Mouse (Mus musculus): ENCODE results near the gene Hpcal4. TPM values are rescaled to one million over a fixed set of nuclear protein-coding genes. Genes with fewer than 3 reads are reported as not detected.
"Not testable (repeated sequence)": the region's sequence is repeated elsewhere in the genome, so short reads cannot be mapped to it uniquely, and the experiment has no call there.

Gene Hpcal4
- polyA plus RNA-seq, 1 experiment from 2014 or later, result 1.0 TPM

DNA sequence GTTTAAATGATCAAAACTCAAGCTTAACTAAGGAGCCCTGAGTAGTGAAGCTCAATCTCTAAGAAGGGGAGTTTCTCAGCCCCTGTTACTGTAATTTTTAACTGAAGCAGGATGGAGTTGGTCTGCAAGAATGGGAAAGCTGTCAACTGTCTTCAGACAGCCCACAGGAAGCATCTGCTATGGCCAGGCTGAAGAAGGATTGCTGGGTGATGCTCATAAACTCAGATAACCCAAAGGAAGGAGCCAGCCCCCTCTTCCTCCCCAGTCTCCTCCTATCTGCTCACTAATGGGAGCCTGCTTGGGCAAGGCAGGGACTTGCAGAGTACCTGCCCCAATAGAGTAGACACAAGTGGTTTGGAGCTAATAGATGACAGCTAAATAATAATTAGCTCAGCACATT, 27.2 kb upstream of the Hpcal4 start:
- Histone ChIP-seq H3K4me3 (ENCODE audit: low read length) (no peak overlapping the region), H3K27me3 (ENCODE audit: control insufficient read depth, insufficient read depth, low read length) (no peaks in the 10 kb centered on the region; the same call in 1 of the 2 replicates), H3K9me3 (ENCODE audit: control insufficient read depth, low read length) (0 out of 2 replicates have a peak, but pooled peaks cover 2% of the 10 kb centered on the region), H3K27ac (ENCODE audit: low read depth, low read length) (no peak overlapping the region), H3K36me3 (ENCODE audit: control insufficient read depth, insufficient read depth, low read length) (no peaks in the 10 kb centered on the region), H3K4me1 (ENCODE audit: control insufficient read depth, insufficient read depth, low read length) (no peaks in the 10 kb centered on the region), H3K4me2 (replicated peaks; ENCODE audit: low read depth, low read length) (no peak overlapping the region), H3K9ac (ENCODE audit: low read depth, low read length) (no peak overlapping the region)
- no peak for ATAC-seq (ENCODE audit: low FRiP score, low TSS enrichment)

DNA sequence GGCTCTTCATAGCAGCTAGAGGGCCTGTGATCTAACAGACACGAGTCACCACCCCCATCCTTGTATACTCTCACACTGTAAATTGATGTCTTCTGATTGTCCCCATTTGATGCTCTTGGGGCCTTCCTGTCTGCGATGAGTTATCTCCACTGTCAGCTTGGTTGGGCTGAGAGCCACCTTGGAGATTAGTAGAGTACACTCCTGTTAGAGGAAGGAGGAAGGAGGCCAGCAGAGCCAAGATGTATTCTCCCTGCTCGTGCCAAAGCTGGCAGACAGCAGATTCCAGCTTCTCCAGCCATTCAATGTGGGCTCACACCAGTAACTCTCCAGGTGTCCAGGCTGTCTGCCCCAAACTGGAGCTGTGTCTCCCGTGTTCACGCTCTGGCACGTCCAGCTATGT, 22.5 kb upstream of the Hpcal4 start:
- WGBS, result 80% methylated on average over 6 of the region's 6 CpGs
- no peak overlapping the region for H3K27ac ChIP-seq (ENCODE audit: low read depth, low read length)
- H3K4me3 ChIP-seq (ENCODE audit: low read length), result no peak overlapping the region
- H3K36me3 ChIP-seq (ENCODE audit: control insufficient read depth, insufficient read depth, low read length), result no peaks in the 10 kb centered on the region
- ATAC-seq (ENCODE audit: low FRiP score, low TSS enrichment), result no peak
- H3K4me1 ChIP-seq (ENCODE audit: control insufficient read depth, insufficient read depth, low read length), result no peaks in the 10 kb centered on the region
- no peak overlapping the region for H3K9ac ChIP-seq (ENCODE audit: low read depth, low read length)
- H3K9me3 ChIP-seq (ENCODE audit: control insufficient read depth, low read length), result 0 out of 2 replicates have a peak, but pooled peaks cover 2% of the 10 kb centered on the region
- no peak overlapping the region for H3K4me2 ChIP-seq (replicated peaks; ENCODE audit: low read depth, low read length)
- no peaks in the 10 kb centered on the region for H3K27me3 ChIP-seq (ENCODE audit: control insufficient read depth, insufficient read depth, low read length)

DNA sequence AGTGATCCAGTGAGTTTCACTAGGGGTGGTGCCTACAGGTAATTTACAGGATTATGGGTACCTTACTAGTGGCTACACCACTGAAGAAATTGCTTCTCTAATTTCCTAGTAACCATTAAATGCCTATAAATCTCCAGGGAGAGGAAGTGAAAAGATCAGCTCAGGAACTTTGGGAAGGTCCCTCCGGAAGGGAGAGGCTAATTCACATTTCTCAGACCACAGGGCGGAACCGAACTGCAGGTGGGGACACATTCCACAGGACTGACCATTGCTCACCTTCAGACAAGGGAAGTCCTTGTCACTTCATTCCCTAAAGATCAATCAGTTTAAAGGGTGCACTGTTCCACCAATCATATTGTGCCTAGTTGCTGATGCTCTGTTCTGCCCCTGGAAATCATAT, 21.8 kb upstream of the Hpcal4 start:
- not testable (repeated sequence) for H3K27ac ChIP-seq (ENCODE audit: low read depth, low read length); ATAC-seq (ENCODE audit: low FRiP score, low TSS enrichment); H3K4me1 ChIP-seq (ENCODE audit: control insufficient read depth, insufficient read depth, low read length); H3K27me3 ChIP-seq (ENCODE audit: control insufficient read depth, insufficient read depth, low read length); H3K4me2 ChIP-seq (replicated peaks; ENCODE audit: low read depth, low read length); H3K4me3 ChIP-seq (ENCODE audit: low read length); H3K9me3 ChIP-seq (ENCODE audit: control insufficient read depth, low read length); H3K36me3 ChIP-seq (ENCODE audit: control insufficient read depth, insufficient read depth, low read length); H3K9ac ChIP-seq (ENCODE audit: low read depth, low read length)
- WGBS, result 45% methylated on average over 3 of the region's 3 CpGs

DNA sequence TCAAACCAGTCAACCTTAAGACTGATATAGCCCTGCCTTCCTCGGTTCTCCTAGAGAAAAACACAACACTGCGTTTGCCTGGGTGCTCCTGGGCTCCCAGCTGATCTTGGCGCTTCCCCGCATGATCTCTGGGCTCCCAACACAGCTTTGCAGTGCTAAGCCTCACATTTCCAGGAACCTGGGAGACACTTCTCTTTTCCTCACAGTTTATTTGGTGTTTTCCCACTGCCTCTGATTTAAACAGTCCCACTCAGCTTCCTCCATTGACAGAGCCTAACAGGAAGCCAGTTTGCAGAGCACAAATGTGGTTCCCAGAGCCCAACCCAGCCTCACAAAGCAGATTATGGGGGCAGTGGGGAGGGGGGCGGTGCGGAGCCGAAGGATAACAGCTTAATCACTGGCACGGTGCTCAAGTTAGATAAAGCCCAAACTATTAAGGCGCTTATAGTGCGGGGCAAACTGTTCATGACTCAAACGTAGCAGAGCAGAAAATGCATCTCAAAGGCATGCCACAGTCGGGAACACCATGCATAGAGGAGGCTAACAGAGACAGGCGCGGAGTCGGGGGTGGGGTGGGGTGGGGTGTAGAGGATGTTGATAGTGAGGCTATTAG, 20.6 kb upstream of the Hpcal4 start:
- H3K4me3 ChIP-seq (ENCODE audit: low read length), result no peak overlapping the region
- no peak overlapping the region for H3K27ac ChIP-seq (ENCODE audit: low read depth, low read length)
- 0 out of 2 replicates have a peak, but pooled peaks cover 2% of the 10 kb centered on the region for H3K9me3 ChIP-seq (ENCODE audit: control insufficient read depth, low read length)
- no peaks in the 10 kb centered on the region for H3K27me3 ChIP-seq (ENCODE audit: control insufficient read depth, insufficient read depth, low read length)
- H3K36me3 ChIP-seq (ENCODE audit: control insufficient read depth, insufficient read depth, low read length), result no peaks in the 10 kb centered on the region
- no peaks in the 10 kb centered on the region for H3K4me1 ChIP-seq (ENCODE audit: control insufficient read depth, insufficient read depth, low read length)
- no peak overlapping the region for H3K9ac ChIP-seq (ENCODE audit: low read depth, low read length)
- ATAC-seq (ENCODE audit: low FRiP score, low TSS enrichment), result no peak
- WGBS, result 10% methylated on average over 15 of the region's 15 CpGs
- H3K4me2 ChIP-seq (replicated peaks; ENCODE audit: low read depth, low read length), result 0 out of 2 replicates have a peak overlapping the region, but pooled peaks have one; percentile 1

DNA sequence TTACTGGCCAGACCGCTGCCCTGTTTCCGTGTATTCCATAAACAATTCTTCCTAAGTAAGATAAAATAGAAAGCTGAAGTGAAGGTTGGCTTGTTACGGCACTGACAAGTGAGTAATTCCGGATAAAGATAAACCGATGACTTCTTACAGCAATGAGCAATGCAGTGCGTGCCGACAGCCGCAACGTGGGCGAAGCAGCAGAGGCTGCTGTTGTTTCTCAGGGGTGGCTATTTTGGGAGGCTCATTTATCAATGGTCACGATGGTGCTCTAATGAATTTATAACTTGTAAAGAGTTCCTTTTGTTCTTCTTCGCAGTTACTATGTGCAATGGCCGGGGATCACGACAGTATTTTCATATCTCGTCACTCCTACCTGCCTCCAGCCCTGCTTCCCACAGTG, 18.9 kb upstream of the Hpcal4 start:
- H3K4me3 ChIP-seq (ENCODE audit: low read length), result no peak overlapping the region
- 0 out of 2 replicates have a peak, but pooled peaks cover 2% of the 10 kb centered on the region for H3K9me3 ChIP-seq (ENCODE audit: control insufficient read depth, low read length)
- no peaks in the 10 kb centered on the region for H3K27me3 ChIP-seq (ENCODE audit: control insufficient read depth, insufficient read depth, low read length)
- H3K9ac ChIP-seq (ENCODE audit: low read depth, low read length), result no peak overlapping the region
- H3K27ac ChIP-seq (ENCODE audit: low read depth, low read length), result no peak overlapping the region
- ATAC-seq (ENCODE audit: low FRiP score, low TSS enrichment), result no peak
- H3K4me2 ChIP-seq (replicated peaks; ENCODE audit: low read depth, low read length), result no peak overlapping the region
- H3K36me3 ChIP-seq (ENCODE audit: control insufficient read depth, insufficient read depth, low read length), result no peaks in the 10 kb centered on the region
- no peaks in the 10 kb centered on the region for H3K4me1 ChIP-seq (ENCODE audit: control insufficient read depth, insufficient read depth, low read length)
- 60% methylated on average over 15 of the region's 15 CpGs for WGBS

DNA sequence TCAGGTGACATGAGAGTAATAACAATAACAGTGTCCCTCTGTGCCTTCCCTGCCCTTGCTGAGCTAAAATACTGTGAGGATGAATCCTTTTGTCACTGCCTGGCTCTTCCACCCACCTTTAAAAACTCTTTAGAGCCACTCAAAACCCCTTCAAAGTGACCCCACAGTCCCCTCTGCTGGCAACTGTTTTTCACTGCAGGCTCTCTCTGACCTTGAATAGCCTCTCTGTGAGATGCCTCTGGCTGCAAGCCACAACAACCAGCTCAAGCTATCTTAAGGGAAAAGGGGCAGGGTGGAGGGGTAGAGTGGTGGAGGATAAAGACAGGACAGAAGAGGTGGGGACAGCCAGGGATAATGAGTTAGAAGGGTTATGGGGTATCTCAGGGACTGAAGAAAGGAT, 11.2 kb upstream of the Hpcal4 start:
- no peak overlapping the region for H3K4me3 ChIP-seq (ENCODE audit: low read length)
- no peaks in the 10 kb centered on the region for H3K36me3 ChIP-seq (ENCODE audit: control insufficient read depth, insufficient read depth, low read length)
- no peak overlapping the region for H3K27ac ChIP-seq (ENCODE audit: low read depth, low read length)
- H3K27me3 ChIP-seq (ENCODE audit: control insufficient read depth, insufficient read depth, low read length), result no peaks in the 10 kb centered on the region
- H3K9me3 ChIP-seq (ENCODE audit: control insufficient read depth, low read length), result no peaks in the 10 kb centered on the region
- no peak overlapping the region for H3K4me2 ChIP-seq (replicated peaks; ENCODE audit: low read depth, low read length)
- no peak for ATAC-seq (ENCODE audit: low FRiP score, low TSS enrichment)
- no peak overlapping the region for H3K9ac ChIP-seq (ENCODE audit: low read depth, low read length)
- H3K4me1 ChIP-seq (ENCODE audit: control insufficient read depth, insufficient read depth, low read length), result no peaks in the 10 kb centered on the region

DNA sequence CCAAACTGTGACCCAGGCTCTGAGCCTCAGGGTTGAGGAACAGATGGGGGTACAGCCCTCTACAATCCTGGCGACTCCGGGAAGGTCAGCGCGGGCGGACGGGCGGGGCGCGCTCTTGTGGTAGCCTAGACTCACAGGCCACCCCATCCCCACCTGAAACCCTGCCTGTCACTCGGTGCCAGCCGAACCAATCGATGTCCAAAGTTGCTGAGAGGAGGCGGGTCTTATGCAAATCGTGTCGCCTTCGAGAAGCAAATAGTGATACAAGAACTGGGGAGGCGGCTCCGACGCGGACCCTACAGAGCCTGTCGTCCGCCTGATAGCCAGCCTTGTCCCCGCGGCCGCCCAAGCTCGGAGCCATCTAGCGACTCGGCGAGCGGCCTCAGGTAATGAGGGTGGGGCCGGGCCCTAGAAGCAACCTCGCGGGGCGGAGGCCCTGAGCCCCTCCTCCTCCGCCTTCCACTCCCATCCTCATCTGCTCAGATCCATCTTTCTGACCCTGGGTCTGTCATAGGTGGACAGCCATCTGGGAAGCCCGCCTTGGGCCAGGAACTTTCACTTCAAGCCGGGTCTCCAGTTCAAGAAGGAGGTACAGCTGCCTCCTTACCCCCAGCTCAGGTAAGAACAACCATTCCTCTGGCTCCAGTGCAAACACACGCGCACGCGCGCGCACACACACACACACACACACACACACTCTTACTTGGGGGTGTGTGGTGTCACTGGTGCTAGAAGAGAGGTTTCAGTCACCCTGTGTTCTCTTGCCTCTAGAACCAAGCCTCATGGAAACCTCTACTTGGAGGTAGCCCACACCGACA, 421 bp downstream of the Hpcal4 start:
- H3K36me3 ChIP-seq (ENCODE audit: control insufficient read depth, insufficient read depth, low read length), result no peaks in the 10 kb centered on the region
- ATAC-seq (ENCODE audit: low FRiP score, low TSS enrichment), result peak; percentile 90
- H3K9ac ChIP-seq (ENCODE audit: low read depth, low read length), result peak overlapping the region; percentile 44
- 9% methylated on average over 44 of the region's 44 CpGs for WGBS
- peaks cover 7% of the 10 kb centered on the region; the same call in 1 of the 2 replicates for H3K4me1 ChIP-seq (ENCODE audit: control insufficient read depth, insufficient read depth, low read length)
- H3K4me2 ChIP-seq (replicated peaks; ENCODE audit: low read depth, low read length), result peak overlapping the region; percentile 72
- H3K4me3 ChIP-seq (ENCODE audit: low read length), result peak overlapping the region; percentile 45
- H3K9me3 ChIP-seq (ENCODE audit: control insufficient read depth, low read length), result no peaks in the 10 kb centered on the region
- no peak overlapping the region for H3K27ac ChIP-seq (ENCODE audit: low read depth, low read length)
- H3K27me3 ChIP-seq (ENCODE audit: control insufficient read depth, insufficient read depth, low read length), result peaks cover 43% of the 10 kb centered on the region

DNA sequence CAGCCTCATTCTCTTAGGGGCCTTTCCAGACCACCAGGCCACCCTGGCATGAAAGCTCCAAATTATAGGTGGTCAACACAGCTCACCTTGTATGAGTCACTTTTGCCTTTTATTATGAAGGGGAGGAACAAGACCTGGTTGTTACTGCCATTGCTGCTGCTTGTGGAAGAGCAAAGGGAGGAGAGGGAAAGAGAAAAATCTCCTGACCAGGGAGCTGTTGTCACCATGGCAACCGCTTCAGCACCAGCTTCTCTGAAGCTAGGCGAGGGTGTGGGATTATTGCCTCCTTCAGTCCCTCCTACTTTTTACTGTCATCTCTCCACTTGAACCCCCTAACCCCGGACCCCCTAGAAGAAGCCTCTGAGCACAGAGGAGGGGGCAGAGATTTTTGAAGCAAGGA, 1.8 kb downstream of the Hpcal4 start:
- peaks cover 43% of the 10 kb centered on the region for H3K27me3 ChIP-seq (ENCODE audit: control insufficient read depth, insufficient read depth, low read length)

DNA sequence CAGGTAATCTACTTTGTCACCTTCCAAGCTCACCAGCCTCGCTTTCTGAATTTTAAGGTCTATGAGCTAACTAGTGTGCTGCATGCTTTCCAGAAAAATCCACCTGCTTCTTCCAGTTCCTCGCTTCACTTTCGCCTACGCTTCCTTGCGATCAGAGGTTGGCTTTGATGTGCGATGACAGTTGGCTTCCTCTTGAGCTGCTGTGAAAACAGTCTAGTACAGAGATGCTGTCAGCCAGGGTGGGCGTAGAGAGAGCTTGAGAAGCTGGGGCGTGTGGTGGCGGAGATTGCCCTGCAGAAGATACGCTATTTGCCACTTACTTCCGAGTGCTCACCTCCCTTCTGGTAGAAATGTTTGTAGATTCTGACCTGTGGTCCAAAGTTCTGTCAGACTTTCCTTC, 9.3 kb downstream of the Hpcal4 start:
- 80% methylated on average over 11 of the region's 11 CpGs for WGBS
- no peak for ATAC-seq (ENCODE audit: low FRiP score, low TSS enrichment)
- no peaks in the 10 kb centered on the region for H3K36me3 ChIP-seq (ENCODE audit: control insufficient read depth, insufficient read depth, low read length)
- H3K27ac ChIP-seq (ENCODE audit: low read depth, low read length), result no peak overlapping the region
- H3K4me3 ChIP-seq (ENCODE audit: low read length), result no peak overlapping the region
- no peaks in the 10 kb centered on the region for H3K4me1 ChIP-seq (ENCODE audit: control insufficient read depth, insufficient read depth, low read length)
- no peaks in the 10 kb centered on the region for H3K27me3 ChIP-seq (ENCODE audit: control insufficient read depth, insufficient read depth, low read length)
- no peak overlapping the region for H3K4me2 ChIP-seq (replicated peaks; ENCODE audit: low read depth, low read length)
- H3K9ac ChIP-seq (ENCODE audit: low read depth, low read length), result no peak overlapping the region
- H3K9me3 ChIP-seq (ENCODE audit: control insufficient read depth, low read length), result no peaks in the 10 kb centered on the region

More for the DNA sequence above, 1.8 kb downstream of the Hpcal4 start:
- 34% methylated on average over 3 of the region's 3 CpGs for WGBS
- Histone ChIP-seq H3K4me3 (ENCODE audit: low read length) (no peak overlapping the region), H3K9ac (ENCODE audit: low read depth, low read length) (no peak overlapping the region), H3K36me3 (ENCODE audit: control insufficient read depth, insufficient read depth, low read length) (no peaks in the 10 kb centered on the region), H3K4me1 (ENCODE audit: control insufficient read depth, insufficient read depth, low read length) (peaks cover 7% of the 10 kb centered on the region; the same call in 1 of the 2 replicates), H3K27ac (ENCODE audit: low read depth, low read length) (no peak overlapping the region), H3K9me3 (ENCODE audit: control insufficient read depth, low read length) (no peaks in the 10 kb centered on the region), H3K4me2 (replicated peaks; ENCODE audit: low read depth, low read length) (no peak overlapping the region)
- no peak for ATAC-seq (ENCODE audit: low FRiP score, low TSS enrichment)
